Mouse (Mus musculus): ENCODE data around the gene Psmf1.

GRCm38 (mm10) chr2:151764557-151764956 lies 20.6 kb upstream of the Psmf1 start:
- TF ChIP-seq POLR2AphosphoS2 (IDR thresholded peaks at IDR 0.05; ENCODE audit: low read length) = no peak
- TF ChIP-seq CTCF (IDR thresholded peaks at IDR 0.05 in 2 of 3, conservative IDR thresholded peaks at IDR 0.05 in 1 of 3; ENCODE audit: control insufficient read depth in 1 of 3, insufficient read depth in 1 of 3, low read depth in 2 of 3, low read length in 3 of 3, poor library complexity in 1 of 3, severe bottlenecking in 1 of 3) = no peak
- no peak for TF ChIP-seq ELF1 (IDR thresholded peaks at IDR 0.05; ENCODE audit: low read depth, low read length)
- no peak for TF ChIP-seq JUND (IDR thresholded peaks at IDR 0.05; ENCODE audit: low read depth, low read length)
- no peak for TF ChIP-seq KAT2A (conservative IDR thresholded peaks at IDR 0.05; ENCODE audit: low read depth, low read length)

Data from MEL (cell line).